Mouse (Mus musculus): ENCODE measurements around the gene Rtn1. TPM values are rescaled to one million over a fixed set of nuclear protein-coding genes. Genes with fewer than 3 reads are reported as not detected.

Rtn1 gene
- polyA plus RNA-seq, 1 experiment from 2014 or later: 6.6 TPM

GRCm38 (mm10) chr12:72331912-72332487 is 76.9 kb downstream of the Rtn1 start:
- Histone ChIP-seq H3K9ac (ENCODE audit: low read depth, low read length) (no peak overlapping the region), H3K36me3 (ENCODE audit: insufficient read depth, low read length) (no peaks in the 10 kb centered on the region), H3K27ac (no peak overlapping the region), H3K27me3 (ENCODE audit: insufficient read depth, low read length) (no peaks in the 10 kb centered on the region), H3K4me2 (ENCODE audit: low read length) (no peak overlapping the region), H3K4me1 (replicated peaks; ENCODE audit: insufficient read depth, low read length) (no peaks in the 10 kb centered on the region), H3K9me3 (replicated peaks; ENCODE audit: low read length) (no peaks in the 10 kb centered on the region), H3K4me3 (replicated peaks; ENCODE audit: low read depth, low read length) (no peak overlapping the region)
- DNase-seq (ENCODE audit: low spot score): no peak
- no peak for TF ChIP-seq CTCF (IDR thresholded peaks at IDR 0.05; ENCODE audit: low read depth)
- ATAC-seq (replicated peaks; ENCODE audit: low FRiP score, low read depth): no peak
- WGBS: 75% methylated on average over 7 of the region's 7 CpGs

- ATAC-seq (replicated peaks; ENCODE audit: low FRiP score, low read depth): no peak
- Histone ChIP-seq H3K4me2 (ENCODE audit: low read length) (no peak overlapping the region), H3K4me3 (replicated peaks; ENCODE audit: low read depth, low read length) (no peak overlapping the region), H3K9ac (ENCODE audit: low read depth, low read length) (no peak overlapping the region), H3K36me3 (ENCODE audit: insufficient read depth, low read length) (no peaks in the 10 kb centered on the region), H3K27me3 (ENCODE audit: insufficient read depth, low read length) (no peaks in the 10 kb centered on the region), H3K9me3 (replicated peaks; ENCODE audit: low read length) (no peaks in the 10 kb centered on the region), H3K4me1 (replicated peaks; ENCODE audit: insufficient read depth, low read length) (no peaks in the 10 kb centered on the region), H3K27ac (no peak overlapping the region)
- no peak for DNase-seq (ENCODE audit: low spot score)
- TF ChIP-seq CTCF (IDR thresholded peaks at IDR 0.05; ENCODE audit: low read depth): no peak
Measured at GRCm38 (mm10) chr12:72326087-72326486, 82.8 kb downstream of the Rtn1 start.

- H3K9me3 ChIP-seq (replicated peaks; ENCODE audit: low read length): no peaks in the 10 kb centered on the region
- no peak overlapping the region for H3K4me2 ChIP-seq (ENCODE audit: low read length)
- 18% methylated on average over 5 of the region's 5 CpGs for WGBS
- H3K27ac ChIP-seq: no peak overlapping the region
- H3K4me3 ChIP-seq (replicated peaks; ENCODE audit: low read depth, low read length): no peak overlapping the region
- no peaks in the 10 kb centered on the region for H3K4me1 ChIP-seq (replicated peaks; ENCODE audit: insufficient read depth, low read length)
- no peak for TF ChIP-seq CTCF (IDR thresholded peaks at IDR 0.05; ENCODE audit: low read depth)
- ATAC-seq (replicated peaks; ENCODE audit: low FRiP score, low read depth) (no peak), DNase-seq (ENCODE audit: low spot score) (no peak)
- H3K36me3 ChIP-seq (ENCODE audit: insufficient read depth, low read length): no peaks in the 10 kb centered on the region
- no peaks in the 10 kb centered on the region for H3K27me3 ChIP-seq (ENCODE audit: insufficient read depth, low read length)
- H3K9ac ChIP-seq (ENCODE audit: low read depth, low read length): no peak overlapping the region
Measured at GRCm38 (mm10) chr12:72325025-72325424, 83.8 kb downstream of the Rtn1 start.

GRCm38 (mm10) chr12:72324210-72324871 is 84.5 kb downstream of the Rtn1 start:
- ATAC-seq (replicated peaks; ENCODE audit: low FRiP score, low read depth): no peak
- no peak for TF ChIP-seq CTCF (IDR thresholded peaks at IDR 0.05; ENCODE audit: low read depth)

GRCm38 (mm10) chr12:72323778-72324177 is 85.1 kb downstream of the Rtn1 start:
- ATAC-seq (replicated peaks; ENCODE audit: low FRiP score, low read depth): no peak
- H3K4me2 ChIP-seq (ENCODE audit: low read length): no peak overlapping the region
- H3K27ac ChIP-seq: no peak overlapping the region
- no peaks in the 10 kb centered on the region for H3K27me3 ChIP-seq (ENCODE audit: insufficient read depth, low read length)
- no peak overlapping the region for H3K4me3 ChIP-seq (replicated peaks; ENCODE audit: low read depth, low read length)
- H3K4me1 ChIP-seq (replicated peaks; ENCODE audit: insufficient read depth, low read length): no peaks in the 10 kb centered on the region
- H3K9ac ChIP-seq (ENCODE audit: low read depth, low read length): no peak overlapping the region
- 51% methylated on average over 4 of the region's 4 CpGs for WGBS
- H3K9me3 ChIP-seq (replicated peaks; ENCODE audit: low read length): no peaks in the 10 kb centered on the region
- no peaks in the 10 kb centered on the region for H3K36me3 ChIP-seq (ENCODE audit: insufficient read depth, low read length)
- TF ChIP-seq CTCF (IDR thresholded peaks at IDR 0.05; ENCODE audit: low read depth): no peak
- no peak for DNase-seq (ENCODE audit: low spot score)

More at GRCm38 (mm10) chr12:72324210-72324871, 84.5 kb downstream of the Rtn1 start:
- Histone ChIP-seq H3K4me3 (replicated peaks; ENCODE audit: low read depth, low read length) (no peak overlapping the region), H3K36me3 (ENCODE audit: insufficient read depth, low read length) (no peaks in the 10 kb centered on the region), H3K27me3 (ENCODE audit: insufficient read depth, low read length) (no peaks in the 10 kb centered on the region), H3K9ac (ENCODE audit: low read depth, low read length) (no peak overlapping the region), H3K4me2 (ENCODE audit: low read length) (no peak overlapping the region), H3K9me3 (replicated peaks; ENCODE audit: low read length) (no peaks in the 10 kb centered on the region), H3K4me1 (replicated peaks; ENCODE audit: insufficient read depth, low read length) (no peaks in the 10 kb centered on the region), H3K27ac (no peak overlapping the region)
- 59% methylated on average over 10 of the region's 10 CpGs for WGBS
- peak; percentile 45 for DNase-seq (ENCODE audit: low spot score)

GRCm38 (mm10) chr12:72315732-72316465 is 93.0 kb downstream of the Rtn1 start:
- Histone ChIP-seq H3K4me3 (replicated peaks; ENCODE audit: low read depth, low read length) (no peak overlapping the region), H3K36me3 (ENCODE audit: insufficient read depth, low read length) (no peaks in the 10 kb centered on the region), H3K27me3 (ENCODE audit: insufficient read depth, low read length) (no peaks in the 10 kb centered on the region), H3K4me2 (ENCODE audit: low read length) (no peak overlapping the region), H3K27ac (no peak overlapping the region), H3K9me3 (replicated peaks; ENCODE audit: low read length) (no peaks in the 10 kb centered on the region), H3K9ac (ENCODE audit: low read depth, low read length) (no peak overlapping the region), H3K4me1 (replicated peaks; ENCODE audit: insufficient read depth, low read length) (no peaks in the 10 kb centered on the region)
- DNase-seq (ENCODE audit: low spot score): no peak
- no peak for TF ChIP-seq CTCF (IDR thresholded peaks at IDR 0.05; ENCODE audit: low read depth)
- no peak for ATAC-seq (replicated peaks; ENCODE audit: low FRiP score, low read depth)
- WGBS: 64% methylated on average over 15 of the region's 15 CpGs
